Mouse (Mus musculus) hindbrain, embryonic 12.5 days (tissue): ENCODE measurements around the gene Itgb8. TPM values are rescaled to one million over a fixed set of nuclear protein-coding genes. Genes with fewer than 3 reads are reported as not detected.
A peak's percentile ranks its signal among the peaks of the same experiment; 100 is the strongest.

Source experiments
- ATAC-seq: fragments of 200-750 bp; cut with Nextera tagmentation; 2 replicates; pipeline ENCODE4 v1.8.0; 2017; ENCODE audit warnings: moderate TSS enrichment; ENCODE audit not compliant: low FRiP score
- H3K27ac ChIP-seq: fragments of 300-500 bp; sonication (generic); 2 replicates; pipeline ENCODE4 v1.5.1; 2016; ENCODE audit warnings: mild to moderate bottlenecking
- H3K27me3 ChIP-seq: fragments of 300-500 bp; sonication (generic); 2 replicates; pipeline ENCODE4 v1.6.1; 2016; ENCODE audit warnings: mild to moderate bottlenecking
- H3K36me3 ChIP-seq: fragments of 300-500 bp; sonication (generic); 2 replicates; pipeline ENCODE4 v1.6.1; 2016; ENCODE audit warnings: mild to moderate bottlenecking
- H3K4me1 ChIP-seq: fragments of 300-500 bp; sonication (generic); 2 replicates; pipeline ENCODE4 v1.6.1; 2016
- H3K4me2 ChIP-seq: fragments of 300-500 bp; sonication (generic); replicated peaks from 2 replicates; pipeline ENCODE4 v1.6.1; 2016; ENCODE audit warnings: mild to moderate bottlenecking
- H3K4me3 ChIP-seq: fragments of 300-500 bp; sonication (generic); 2 replicates; pipeline ENCODE4 v1.5.1; 2016; ENCODE audit warnings: mild to moderate bottlenecking
- H3K9ac ChIP-seq: fragments of 300-500 bp; sonication (generic); 2 replicates; pipeline ENCODE4 v1.6.1; 2016; ENCODE audit warnings: mild to moderate bottlenecking, moderate library complexity
- H3K9me3 ChIP-seq: fragments of 300-500 bp; sonication (generic); replicated peaks from 2 replicates; pipeline ENCODE4 v1.6.1; 2016; ENCODE audit warnings: mild to moderate bottlenecking
- WGBS: fragments of 180-500 bp; shearing (Covaris S2); methylation state at CpG from one replicate; pipeline ENCODE4 v1.1.7; 2016; 5-methylcytosine and 5-hydroxymethylcytosine counted together
- polyA plus RNA-seq: library from polyadenylated mRNA; unstranded; fragments of >200 nt; fragmentation: Nextera tagmentation; extraction: Ambion mirVana; gene quantifications from 2 replicates; pipeline ENCODE4 v1.2.1, GENCODE M21; 2016

The Itgb8 gene
- polyA plus RNA-seq, 1 experiment from 2014 or later: 22.3 TPM

GRCm38 (mm10) chr12:119204411-119204810 is 34.2 kb downstream of the Itgb8 start:
- no peaks in the 10 kb centered on the region for H3K36me3 ChIP-seq
- no peak overlapping the region for H3K27ac ChIP-seq
- H3K4me2 ChIP-seq: no peak overlapping the region
- 86% methylated on average over 2 of the region's 2 CpGs for WGBS
- H3K9me3 ChIP-seq: no peaks in the 10 kb centered on the region
- no peak for ATAC-seq
- H3K4me1 ChIP-seq: no peaks in the 10 kb centered on the region
- no peak overlapping the region for H3K4me3 ChIP-seq
- no peak overlapping the region for H3K9ac ChIP-seq
- H3K27me3 ChIP-seq: no peaks in the 10 kb centered on the region

- no peaks in the 10 kb centered on the region for H3K27me3 ChIP-seq
- H3K9ac ChIP-seq: no peak overlapping the region
- no peaks in the 10 kb centered on the region for H3K36me3 ChIP-seq
- 76% methylated on average over 2 of the region's 2 CpGs for WGBS
- H3K9me3 ChIP-seq: no peaks in the 10 kb centered on the region
- no peaks in the 10 kb centered on the region for H3K4me1 ChIP-seq
- no peak overlapping the region for H3K27ac ChIP-seq
- no peak for ATAC-seq
- H3K4me3 ChIP-seq: no peak overlapping the region
- no peak overlapping the region for H3K4me2 ChIP-seq
Measured at GRCm38 (mm10) chr12:119202766-119203165, 35.8 kb downstream of the Itgb8 start.

GRCm38 (mm10) chr12:119195145-119195544 is 43.5 kb downstream of the Itgb8 start:
- Histone ChIP-seq H3K4me2 (no peak overlapping the region), H3K27me3 (no peaks in the 10 kb centered on the region), H3K27ac (no peak overlapping the region), H3K4me3 (no peak overlapping the region), H3K4me1 (no peaks in the 10 kb centered on the region), H3K9me3 (no peaks in the 10 kb centered on the region), H3K9ac (no peak overlapping the region), H3K36me3 (peaks cover 3% of the 10 kb centered on the region; the same call in 1 of the 2 replicates)
- no peak for ATAC-seq

GRCm38 (mm10) chr12:119189814-119190213 is 48.8 kb downstream of the Itgb8 start:
- no peak for ATAC-seq
- H3K36me3 ChIP-seq: peaks cover 5% of the 10 kb centered on the region; the same call in 1 of the 2 replicates

GRCm38 (mm10) chr12:119185441-119185840 is 53.2 kb downstream of the Itgb8 start:
- Histone ChIP-seq H3K4me1 (no peaks in the 10 kb centered on the region), H3K27me3 (no peaks in the 10 kb centered on the region), H3K36me3 (peaks cover 5% of the 10 kb centered on the region; the same call in 1 of the 2 replicates), H3K4me2 (no peak overlapping the region), H3K27ac (no peak overlapping the region), H3K9me3 (no peaks in the 10 kb centered on the region), H3K4me3 (no peak overlapping the region), H3K9ac (no peak overlapping the region)
- no peak for ATAC-seq
- WGBS: 89% methylated on average over 1 of the region's 1 CpGs

More at GRCm38 (mm10) chr12:119189814-119190213, 48.8 kb downstream of the Itgb8 start:
- no peaks in the 10 kb centered on the region for H3K9me3 ChIP-seq
- H3K27ac ChIP-seq: no peak overlapping the region
- H3K4me1 ChIP-seq: no peaks in the 10 kb centered on the region
- H3K4me3 ChIP-seq: no peak overlapping the region
- H3K9ac ChIP-seq: no peak overlapping the region
- WGBS: 84% methylated on average over 8 of the region's 8 CpGs
- no peak overlapping the region for H3K4me2 ChIP-seq
- H3K27me3 ChIP-seq: no peaks in the 10 kb centered on the region

GRCm38 (mm10) chr12:119182215-119182924 is 56.2 kb downstream of the Itgb8 start:
- Histone ChIP-seq H3K4me1 (no peaks in the 10 kb centered on the region), H3K27me3 (no peaks in the 10 kb centered on the region), H3K9ac (no peak overlapping the region), H3K4me3 (no peak overlapping the region), H3K9me3 (no peaks in the 10 kb centered on the region), H3K36me3 (peaks cover 5% of the 10 kb centered on the region; the same call in 1 of the 2 replicates), H3K4me2 (no peak overlapping the region), H3K27ac (no peak overlapping the region)
- no peak for ATAC-seq
- WGBS: 89% methylated on average over 2 of the region's 2 CpGs

- no peak for ATAC-seq
- Histone ChIP-seq H3K27ac (no peak overlapping the region), H3K9ac (no peak overlapping the region), H3K9me3 (no peaks in the 10 kb centered on the region), H3K4me3 (no peak overlapping the region), H3K27me3 (no peaks in the 10 kb centered on the region), H3K4me1 (no peaks in the 10 kb centered on the region), H3K36me3 (peaks cover 13% of the 10 kb centered on the region), H3K4me2 (no peak overlapping the region)
- 91% methylated on average over 2 of the region's 2 CpGs for WGBS
Measured at GRCm38 (mm10) chr12:119176017-119176416, 62.6 kb downstream of the Itgb8 start.

GRCm38 (mm10) chr12:119169828-119170539 is 68.6 kb downstream of the Itgb8 start:
- Histone ChIP-seq H3K9ac (no peak overlapping the region), H3K27me3 (no peaks in the 10 kb centered on the region), H3K4me3 (no peak overlapping the region), H3K9me3 (no peaks in the 10 kb centered on the region), H3K4me1 (no peaks in the 10 kb centered on the region), H3K36me3 (peaks cover 11% of the 10 kb centered on the region), H3K27ac (no peak overlapping the region), H3K4me2 (no peak overlapping the region)
- WGBS: 85% methylated on average over 4 of the region's 4 CpGs
- ATAC-seq: no peak

GRCm38 (mm10) chr12:119169143-119169542 is 69.5 kb downstream of the Itgb8 start:
- no peaks in the 10 kb centered on the region for H3K4me1 ChIP-seq
- WGBS: 53% methylated on average over 3 of the region's 3 CpGs
- H3K4me2 ChIP-seq: no peak overlapping the region
- H3K9me3 ChIP-seq: no peaks in the 10 kb centered on the region
- ATAC-seq: no peak
- H3K36me3 ChIP-seq: peaks cover 17% of the 10 kb centered on the region
- H3K9ac ChIP-seq: no peak overlapping the region
- H3K27me3 ChIP-seq: no peaks in the 10 kb centered on the region
- no peak overlapping the region for H3K27ac ChIP-seq
- H3K4me3 ChIP-seq: no peak overlapping the region

GRCm38 (mm10) chr12:119165115-119165514 is 73.5 kb downstream of the Itgb8 start:
- Histone ChIP-seq H3K9ac (no peak overlapping the region), H3K4me1 (no peaks in the 10 kb centered on the region), H3K27ac (no peak overlapping the region), H3K36me3 (peaks cover 28% of the 10 kb centered on the region), H3K4me3 (no peak overlapping the region), H3K9me3 (no peaks in the 10 kb centered on the region), H3K27me3 (no peaks in the 10 kb centered on the region), H3K4me2 (no peak overlapping the region)
- no peak for ATAC-seq
- 85% methylated on average over 2 of the region's 2 CpGs for WGBS

GRCm38 (mm10) chr12:119164672-119165071 is 73.9 kb downstream of the Itgb8 start:
- Histone ChIP-seq H3K27ac (no peak overlapping the region), H3K4me1 (no peaks in the 10 kb centered on the region), H3K36me3 (peaks cover 28% of the 10 kb centered on the region), H3K27me3 (no peaks in the 10 kb centered on the region), H3K9me3 (no peaks in the 10 kb centered on the region), H3K4me2 (no peak overlapping the region), H3K4me3 (no peak overlapping the region), H3K9ac (no peak overlapping the region)
- peak; percentile 26; the same call in 1 of the 2 replicates for ATAC-seq
- WGBS: 80% methylated on average over 1 of the region's 1 CpGs

GRCm38 (mm10) chr12:119164176-119164575 is 74.4 kb downstream of the Itgb8 start:
- Histone ChIP-seq H3K9ac (no peak overlapping the region), H3K27me3 (no peaks in the 10 kb centered on the region), H3K27ac (no peak overlapping the region), H3K36me3 (peaks cover 28% of the 10 kb centered on the region), H3K9me3 (no peaks in the 10 kb centered on the region), H3K4me1 (no peaks in the 10 kb centered on the region), H3K4me2 (no peak overlapping the region), H3K4me3 (no peak overlapping the region)
- WGBS: 55% methylated on average over 1 of the region's 1 CpGs
- peak; percentile 67 for ATAC-seq

GRCm38 (mm10) chr12:119160786-119161185 is 77.8 kb downstream of the Itgb8 start:
- Histone ChIP-seq H3K27ac (no peak overlapping the region), H3K27me3 (no peaks in the 10 kb centered on the region), H3K9ac (no peak overlapping the region), H3K4me1 (no peaks in the 10 kb centered on the region), H3K4me2 (no peak overlapping the region), H3K9me3 (no peaks in the 10 kb centered on the region), H3K4me3 (no peak overlapping the region), H3K36me3 (peaks cover 21% of the 10 kb centered on the region)
- no peak for ATAC-seq
